Mouse (Mus musculus): Measurements from ENCODE around the gene Gm5798. TPM values are rescaled to one million over a fixed set of nuclear protein-coding genes. Genes with fewer than 3 reads are reported as not detected.
"Not testable (repeated sequence)": the region's sequence is repeated elsewhere in the genome, so short reads cannot be mapped to it uniquely, and the experiment has no call there.

Gene Gm5798
- not detected in 2 replicates for polyA plus RNA-seq (2015; fragmentation: Nextera tagmentation; extraction: Ambion mirVana)

- not testable (repeated sequence) for ATAC-seq (replicated peaks); H3K9ac ChIP-seq; H3K9me3 ChIP-seq; H3K36me3 ChIP-seq (replicated peaks); H3K4me3 ChIP-seq; H3K4me1 ChIP-seq; H3K4me2 ChIP-seq; H3K27ac ChIP-seq; H3K27me3 ChIP-seq (replicated peaks)
- 76% methylated on average over 2 of the region's 2 CpGs for WGBS
Measured at GRCm38 (mm10) chr14:41348309-41348708, at the start of gene Gm5798. Gene Gm5798 (plus strand): TSS chr14:41348609.

- WGBS = no CpG with 5 or more reads among the region's 3 CpGs
- not testable (repeated sequence) for H3K4me1 ChIP-seq; H3K4me2 ChIP-seq; H3K9me3 ChIP-seq; ATAC-seq (replicated peaks); H3K27me3 ChIP-seq (replicated peaks); H3K27ac ChIP-seq; H3K9ac ChIP-seq; H3K4me3 ChIP-seq; H3K36me3 ChIP-seq (replicated peaks)
Measured at GRCm38 (mm10) chr14:41386279-41386678, 37.9 kb downstream of the Gm5798 start, which contains the start of gene Gm7945. Gene Gm7945 (minus strand): TSS chr14:41386379.

Other genes starting within 250 kb of the Gm5798 start
- gene Mat1a, start 243.6 kb upstream of the Gm5798 start, polyA plus RNA-seq (2015; fragmentation: Nextera tagmentation; extraction: Ambion mirVana) = 0.05 and 0.06 TPM in 2 replicates
- gene Sftpa1, start 216.8 kb upstream of the Gm5798 start, polyA plus RNA-seq (2015; fragmentation: Nextera tagmentation; extraction: Ambion mirVana) = not detected in 2 replicates
- gene Mbl1, start 197.2 kb upstream of the Gm5798 start, polyA plus RNA-seq (2015; fragmentation: Nextera tagmentation; extraction: Ambion mirVana) = not detected in 2 replicates
- gene Sftpd, start 163.5 kb upstream of the Gm5798 start, polyA plus RNA-seq (2015; fragmentation: Nextera tagmentation; extraction: Ambion mirVana) = not detected in 2 replicates
- 0.23 and 0.41 TPM in 2 replicates for gene Gm2832, start 69.8 kb upstream of the Gm5798 start, polyA plus RNA-seq (2015; fragmentation: Nextera tagmentation; extraction: Ambion mirVana)
- gene Gm7945, start 37.8 kb downstream of the Gm5798 start, polyA plus RNA-seq (2015; fragmentation: Nextera tagmentation; extraction: Ambion mirVana) = not detected in 2 replicates
- not detected in 2 replicates for gene Gm6482, start 59.7 kb downstream of the Gm5798 start, polyA plus RNA-seq (2015; fragmentation: Nextera tagmentation; extraction: Ambion mirVana)
- gene Gm7954, start 104.9 kb downstream of the Gm5798 start, polyA plus RNA-seq (2015; fragmentation: Nextera tagmentation; extraction: Ambion mirVana) = not detected in 2 replicates
- gene Gm3486, start 140.9 kb downstream of the Gm5798 start, polyA plus RNA-seq (2015; fragmentation: Nextera tagmentation; extraction: Ambion mirVana) = not detected in 2 replicates
- gene Gm7970, start 207.0 kb downstream of the Gm5798 start, polyA plus RNA-seq (2015; fragmentation: Nextera tagmentation; extraction: Ambion mirVana) = not detected in 2 replicates
- not detected in 2 replicates for gene 1700049E17Rik2, start 224.6 kb downstream of the Gm5798 start, polyA plus RNA-seq (2015; fragmentation: Nextera tagmentation; extraction: Ambion mirVana)